Mouse (Mus musculus) liver, adult 2 months (tissue): ENCODE measurements around the gene Cfap161.

Experiments used
- CTCF ChIP-seq: fragments of 200-500 bp; IDR thresholded peaks from 2 replicates; pipeline ENCODE4 v1.5.1; 2011; ENCODE audit warnings: low read depth, low read length, control low read depth
- POLR2A ChIP-seq: fragments of 200-500 bp; IDR thresholded peaks from 2 replicates; pipeline ENCODE4 v1.6.1; 2011; ENCODE audit warnings: low read length, control low read depth; ENCODE audit not compliant: insufficient read depth; ENCODE audit errors: extremely low read depth

DNA sequence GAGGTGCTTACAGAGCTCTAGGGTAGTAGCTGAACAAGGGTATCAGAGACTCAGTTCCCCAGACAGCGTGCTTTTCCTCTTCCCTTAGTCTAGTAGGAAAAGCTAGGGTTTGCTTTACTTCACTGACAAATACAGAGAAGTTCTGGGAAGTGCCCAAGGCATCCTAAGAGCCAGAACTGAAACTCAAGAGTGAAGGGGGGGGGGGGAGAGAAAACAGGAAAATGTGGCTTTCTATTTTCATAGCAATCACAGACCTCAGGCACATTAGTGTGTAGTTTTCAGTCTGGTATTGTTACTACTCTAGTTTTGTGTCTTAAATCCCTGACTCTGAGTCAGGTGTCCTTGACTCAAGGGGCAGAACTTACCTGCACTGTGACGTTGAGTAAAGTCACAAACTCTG, 7.3 kb upstream of the Cfap161 start:
- TF ChIP-seq POLR2A = no peak
- no peak for TF ChIP-seq CTCF
